Mouse (Mus musculus): ENCODE measurements at regions not wholly inside any gene's neighbourhood (a gene's known extent, or its start where the extent isn't known, plus 50 kb on each side); places are given as distances from the start of the nearest gene placed in this dataset.

GRCm38 (mm10) chr7:136792131-136792530 lies 102.3 kb upstream of the Mgmt start:
- DNase-seq (ENCODE audit: low read depth, low spot score): no peak

DNA sequence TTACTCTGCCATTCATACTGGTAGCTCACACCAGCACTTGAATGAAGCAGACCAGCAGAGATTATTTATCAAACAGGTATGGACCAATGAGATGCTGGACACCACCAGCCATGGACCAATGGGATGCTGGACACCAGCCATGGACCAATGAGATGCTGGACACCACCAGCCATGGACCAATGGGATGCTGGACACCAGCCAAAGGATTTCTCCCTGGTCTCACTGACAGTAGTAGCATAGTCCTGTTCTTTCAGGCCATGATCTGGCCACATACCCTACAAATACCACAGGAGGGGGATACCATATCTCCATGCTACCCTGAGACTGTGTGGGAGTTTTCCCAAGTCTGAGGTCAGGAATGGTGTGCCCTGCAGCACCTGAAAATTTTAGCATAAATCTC lies 98.0 kb upstream of the Mgmt start:
- no peak for DNase-seq (ENCODE audit: low read depth, low spot score)

GRCm38 (mm10) chr7:136797780-136798435 lies 96.5 kb upstream of the Mgmt start:
- no peak for DNase-seq (ENCODE audit: low read depth, low spot score)

GRCm38 (mm10) chr7:136798605-136799004 lies 95.8 kb upstream of the Mgmt start:
- no peak for DNase-seq (ENCODE audit: low read depth, low spot score)

- no peak for DNase-seq (ENCODE audit: low read depth, low spot score)
Measured at GRCm38 (mm10) chr7:136807101-136807500, 87.3 kb upstream of the Mgmt start.

GRCm38 (mm10) chr7:136807968-136808367 lies 86.4 kb upstream of the Mgmt start:
- no peak for DNase-seq (ENCODE audit: low read depth, low spot score)

GRCm38 (mm10) chr7:136809576-136809975 lies 84.8 kb upstream of the Mgmt start:
- DNase-seq (ENCODE audit: low read depth, low spot score): no peak

DNA sequence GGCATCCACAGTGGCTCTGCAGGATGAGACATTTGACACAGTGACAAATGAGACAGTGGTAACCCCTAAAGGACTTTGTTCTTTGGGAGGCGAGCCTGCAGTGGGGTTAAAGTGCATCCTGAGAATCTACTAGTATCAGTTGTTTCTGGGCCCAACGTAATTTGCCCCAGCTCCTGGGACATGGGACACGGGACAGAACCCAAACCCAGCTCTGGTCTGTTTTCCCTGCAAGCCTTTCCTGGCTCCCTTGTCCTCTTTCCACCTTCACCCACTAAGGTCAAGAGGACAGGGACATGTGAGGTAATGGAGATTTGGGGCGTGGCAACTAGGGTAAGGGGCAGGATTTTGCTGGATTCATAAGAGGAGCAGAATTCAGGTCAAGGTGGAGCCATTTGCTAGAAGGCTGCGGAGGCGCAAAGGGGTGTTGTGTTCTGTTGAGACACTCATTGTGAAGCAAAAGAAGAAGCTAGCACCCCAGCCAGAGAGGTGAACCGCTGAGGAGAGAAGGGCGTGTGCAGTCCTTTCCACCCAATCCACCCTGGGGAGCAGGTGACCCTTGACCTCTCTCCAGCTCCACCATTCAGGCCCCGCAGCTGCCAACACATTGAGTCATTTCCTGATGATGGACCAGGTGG lies 80.6 kb upstream of the Mgmt start:
- no peak for DNase-seq (ENCODE audit: low read depth, low spot score)

- DNase-seq (ENCODE audit: low read depth, low spot score): no peak
Measured at GRCm38 (mm10) chr7:136814751-136815150, 79.7 kb upstream of the Mgmt start.

DNA sequence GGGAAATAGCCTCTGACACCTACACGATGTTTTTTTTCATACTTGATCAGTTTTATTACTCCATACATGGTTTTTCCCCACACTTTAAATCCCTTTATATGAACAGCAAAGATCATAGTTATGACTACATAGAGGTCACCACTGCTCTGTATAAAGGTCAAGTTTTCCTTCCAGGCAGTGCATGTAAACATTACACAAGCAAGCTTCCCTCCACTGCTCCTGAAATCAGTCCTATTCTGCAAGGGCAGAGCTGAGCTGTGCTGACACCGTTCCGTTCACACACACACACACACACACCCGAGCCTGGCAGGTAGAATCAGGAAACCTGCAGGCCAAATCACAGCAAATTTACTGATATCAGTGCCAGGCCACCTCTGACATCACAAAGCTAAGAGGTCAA lies 74.1 kb upstream of the Mgmt start:
- no peak for DNase-seq (ENCODE audit: low read depth, low spot score)

DNA sequence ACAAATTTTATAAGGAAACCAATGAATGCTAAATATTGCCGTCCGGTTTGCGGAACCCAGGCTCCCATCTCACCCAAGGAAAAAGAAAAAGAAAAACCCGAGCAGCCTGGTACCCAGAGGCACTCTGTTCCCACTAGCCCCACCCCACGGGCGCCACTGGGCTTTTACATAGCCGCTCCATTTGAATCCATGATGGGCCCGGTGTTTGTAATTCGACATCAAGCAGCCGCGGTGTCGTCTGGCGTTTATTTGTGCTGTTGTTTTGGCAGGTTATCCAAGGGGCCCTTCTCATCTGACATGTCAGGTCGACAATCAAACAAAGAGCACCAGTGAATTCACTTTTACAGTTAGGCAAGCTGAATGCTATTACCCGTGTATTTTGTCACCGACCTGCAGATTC lies 68.8 kb upstream of the Mgmt start:
- DNase-seq (ENCODE audit: low read depth, low spot score): no peak

DNA sequence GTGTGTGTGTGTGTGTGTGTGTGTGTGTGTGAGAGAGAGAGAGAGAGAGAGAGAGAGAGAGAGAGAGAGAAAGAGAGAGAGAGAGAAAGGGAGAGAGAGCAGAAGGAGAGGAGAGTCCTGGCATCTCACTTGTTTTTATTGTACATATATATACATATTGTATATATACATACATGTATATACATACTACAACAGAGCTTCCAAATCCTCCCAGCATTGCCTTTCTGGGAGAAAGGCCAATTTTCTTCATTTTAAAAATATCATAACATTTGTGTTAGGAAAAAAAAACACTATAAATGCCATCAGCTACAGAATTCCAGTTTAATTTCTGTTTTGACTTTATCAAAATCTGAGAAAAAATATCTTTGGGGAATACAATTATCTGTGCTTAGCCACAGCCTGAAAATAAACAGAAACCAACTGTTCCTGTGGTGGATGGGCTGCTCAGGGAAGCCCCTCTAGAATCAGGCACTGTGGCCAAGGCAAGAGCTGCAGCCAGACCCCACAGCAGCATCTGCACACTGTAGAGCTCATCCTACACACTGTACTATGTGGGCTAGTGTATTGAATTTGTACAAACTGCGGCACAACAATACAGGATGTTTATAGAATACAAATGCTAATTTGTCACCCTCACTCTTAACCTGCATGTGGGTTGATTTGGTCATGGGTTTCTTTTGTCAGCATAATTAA lies 64.6 kb upstream of the Mgmt start:
- peak; percentile 11 for DNase-seq (ENCODE audit: low read depth, low spot score)

GRCm38 (mm10) chr7:136832419-136832818 lies 62.0 kb upstream of the Mgmt start:
- no peak for DNase-seq (ENCODE audit: low read depth, low spot score)

GRCm38 (mm10) chr7:136838971-136839370 lies 55.4 kb upstream of the Mgmt start:
- no peak for DNase-seq (ENCODE audit: low read depth, low spot score)

DNA sequence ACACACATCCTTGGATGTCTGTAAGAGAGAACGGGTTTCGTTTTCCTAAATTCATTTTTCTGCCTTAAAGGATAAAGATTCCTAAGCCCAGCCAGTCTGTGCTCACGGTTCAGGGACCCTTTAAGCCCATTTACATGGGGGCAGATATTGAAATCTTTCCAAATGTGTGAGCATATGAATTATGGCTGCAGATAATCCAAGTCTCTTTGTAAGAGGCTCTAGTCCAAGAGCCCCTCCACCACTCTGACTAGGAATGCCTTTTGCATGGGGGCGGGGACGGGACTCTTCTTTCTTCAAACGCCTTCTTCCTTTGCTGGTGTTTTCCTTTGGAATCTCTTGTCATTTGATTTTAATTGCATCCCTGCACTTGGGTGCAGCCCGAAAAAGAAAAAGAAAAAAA lies 54.2 kb upstream of the Mgmt start:
- no peak for DNase-seq (ENCODE audit: low read depth, low spot score)

- no peak for DNase-seq (ENCODE audit: low read depth, low spot score)
Measured at GRCm38 (mm10) chr7:136842751-136843150, 51.7 kb upstream of the Mgmt start.

GRCm38 (mm10) chr7:136844282-136844681 lies 50.1 kb upstream of the Mgmt start:
- DNase-seq (ENCODE audit: low read depth, low spot score): peak; percentile 19

All from telencephalon, adult 2 months (tissue).